Mouse (Mus musculus) frontal cortex, adult (tissue): ENCODE measurements at regions not wholly inside any gene's neighbourhood (a gene's known extent, or its start where the extent isn't known, plus 50 kb on each side); places are given as distances from the start of the nearest gene placed in this dataset.
A peak's percentile ranks its signal among the peaks of the same experiment; 100 is the strongest.
"Not testable (repeated sequence)": the region's sequence is repeated elsewhere in the genome, so short reads cannot be mapped to it uniquely, and the experiment has no call there.

Experiments used
- ATAC-seq: cut with Nextera tagmentation; 2 replicates; pipeline ENCODE4 v1.9.2; 2017; ENCODE audit warnings: mild to moderate bottlenecking, moderate library complexity, mixed read lengths; ENCODE audit not compliant: low TSS enrichment

- no peak for ATAC-seq
Measured at GRCm38 (mm10) chr9:85920745-85921614, 78.8 kb downstream of the Tpbg start.

- no peak for ATAC-seq
Measured at GRCm38 (mm10) chr9:85925259-85925658, 83.1 kb downstream of the Tpbg start.

- peak; percentile 90 for ATAC-seq
Measured at GRCm38 (mm10) chr9:85932209-85932608, 90.0 kb downstream of the Tpbg start.

- not testable (repeated sequence) for ATAC-seq
Measured at GRCm38 (mm10) chr9:85943066-85943684, 101.0 kb downstream of the Tpbg start.

- ATAC-seq, result peak; percentile 100
Measured at GRCm38 (mm10) chr9:85948495-85949137, 106.4 kb downstream of the Tpbg start.

- ATAC-seq, result no peak
Measured at GRCm38 (mm10) chr9:85951777-85952176, 109.6 kb downstream of the Tpbg start.

GRCm38 (mm10) chr9:85970076-85970475 is 127.9 kb downstream of the Tpbg start:
- no peak for ATAC-seq

- ATAC-seq, result no peak
Measured at GRCm38 (mm10) chr9:85981428-85981827, 139.2 kb downstream of the Tpbg start.

- not testable (repeated sequence) for ATAC-seq
Measured at GRCm38 (mm10) chr9:85983516-85983915, 141.3 kb downstream of the Tpbg start.

- ATAC-seq, result no peak
Measured at GRCm38 (mm10) chr9:85985671-85986070, 143.5 kb downstream of the Tpbg start.

GRCm38 (mm10) chr9:85986142-85986541 is 144.0 kb downstream of the Tpbg start:
- no peak for ATAC-seq

GRCm38 (mm10) chr9:86002996-86003395 is 160.8 kb downstream of the Tpbg start:
- no peak for ATAC-seq

- ATAC-seq, result no peak
Measured at GRCm38 (mm10) chr9:86011661-86012060, 169.5 kb downstream of the Tpbg start.

- ATAC-seq, result peak; percentile 23; the same call in 1 of the 2 replicates
Measured at GRCm38 (mm10) chr9:86015841-86016240, 173.7 kb downstream of the Tpbg start.

- no peak for ATAC-seq
Measured at GRCm38 (mm10) chr9:86020133-86020532, 178.0 kb downstream of the Tpbg start.

- no peak for ATAC-seq
Measured at GRCm38 (mm10) chr9:86020765-86021164, 178.6 kb downstream of the Tpbg start.

- peak; percentile 90 for ATAC-seq
Measured at GRCm38 (mm10) chr9:86030738-86031137, 188.6 kb downstream of the Tpbg start.

- no peak for ATAC-seq
Measured at GRCm38 (mm10) chr9:86044098-86044497, 201.9 kb downstream of the Tpbg start.

GRCm38 (mm10) chr9:86058116-86058515 is 215.9 kb downstream of the Tpbg start:
- no peak for ATAC-seq

GRCm38 (mm10) chr9:86060049-86060448 is 217.9 kb downstream of the Tpbg start:
- no peak for ATAC-seq

- no peak for ATAC-seq
Measured at GRCm38 (mm10) chr9:86061230-86061629, 219.1 kb downstream of the Tpbg start.

- peak; percentile 55 for ATAC-seq
Measured at GRCm38 (mm10) chr9:86079275-86079674, 237.1 kb downstream of the Tpbg start.

GRCm38 (mm10) chr9:86081873-86082272 is 239.7 kb downstream of the Tpbg start:
- ATAC-seq, result no peak
